Mouse (Mus musculus) heart, postnatal 10 days (tissue): ENCODE data around the gene Dlgap4. TPM values are rescaled to one million over a fixed set of nuclear protein-coding genes. Genes with fewer than 3 reads are reported as not detected.

ENCODE experiments used
- DNase-seq, 2 experiments: peaks; one replicate each; pipeline ENCODE4 v3.0.0; 2021
- intact Hi-C: fragments of 180-260 bp; cut with DNase I; formaldehyde crosslinking; loops from one replicate; pipeline ENCODE4 v1.15.1; 2025
- total RNA-seq, 2 experiments: library from RNA; stranded (reverse); gene quantifications; 2 replicates each; pipeline ENCODE4 v1.2.3; 2021

The Dlgap4 gene
- total RNA-seq, 2 experiments from 2014 or later, result 45.2 to 46.7 TPM

- DNase-seq, result peak; percentile 72 to 81
- intact Hi-C loops, result no loop called here
Measured at GRCm38 (mm10) chr2:156652841-156653240, 39.3 kb downstream of the Dlgap4 start.

GRCm38 (mm10) chr2:156654148-156654547 lies 40.6 kb downstream of the Dlgap4 start:
- intact Hi-C loops, result no loop called here
- no peak for DNase-seq

GRCm38 (mm10) chr2:156655626-156656025 lies 42.1 kb downstream of the Dlgap4 start:
- DNase-seq, result no peak
- intact Hi-C loops, result no loop called here

GRCm38 (mm10) chr2:156657522-156657921 lies 44.0 kb downstream of the Dlgap4 start:
- DNase-seq, result no peak
- intact Hi-C loops, result no loop called here

- no peak for DNase-seq
- intact Hi-C loops, result no loop called here
Measured at GRCm38 (mm10) chr2:156658221-156658620, 44.7 kb downstream of the Dlgap4 start.

GRCm38 (mm10) chr2:156658751-156659150 lies 45.2 kb downstream of the Dlgap4 start:
- intact Hi-C loops, result no loop called here
- no peak for DNase-seq

- DNase-seq, result no peak
- intact Hi-C loops, result no loop called here
Measured at GRCm38 (mm10) chr2:156659981-156660380, 46.5 kb downstream of the Dlgap4 start.

GRCm38 (mm10) chr2:156663162-156663561 lies 49.7 kb downstream of the Dlgap4 start:
- DNase-seq, result no peak
- intact Hi-C loops, result loop anchor here (2.0 kb wide), 1 partner anchor 18 kb away; no protein-coding TSS in a partner anchor

GRCm38 (mm10) chr2:156664407-156664806 lies 50.9 kb downstream of the Dlgap4 start:
- no peak for DNase-seq
- intact Hi-C loops, result no loop called here

GRCm38 (mm10) chr2:156664993-156665518 lies 51.6 kb downstream of the Dlgap4 start:
- DNase-seq, result no peak
- intact Hi-C loops, result no loop called here

- DNase-seq, result no peak
- intact Hi-C loops, result no loop called here
Measured at GRCm38 (mm10) chr2:156665620-156666196, 52.2 kb downstream of the Dlgap4 start.

GRCm38 (mm10) chr2:156666231-156666630 lies 52.7 kb downstream of the Dlgap4 start:
- DNase-seq, result no peak
- intact Hi-C loops, result no loop called here

GRCm38 (mm10) chr2:156667290-156667689 lies 53.8 kb downstream of the Dlgap4 start:
- DNase-seq, result no peak
- intact Hi-C loops, result no loop called here

GRCm38 (mm10) chr2:156668625-156669024 lies 55.1 kb downstream of the Dlgap4 start:
- intact Hi-C loops, result no loop called here
- DNase-seq, result no peak

- intact Hi-C loops, result no loop called here
- no peak for DNase-seq
Measured at GRCm38 (mm10) chr2:156673307-156673706, 59.8 kb downstream of the Dlgap4 start.

GRCm38 (mm10) chr2:156673881-156674669 lies 60.6 kb downstream of the Dlgap4 start:
- intact Hi-C loops, result no loop called here
- no peak for DNase-seq

GRCm38 (mm10) chr2:156676885-156677284 lies 63.4 kb downstream of the Dlgap4 start:
- intact Hi-C loops, result no loop called here
- peak; percentile 31 to 58 for DNase-seq

- no peak for DNase-seq
- intact Hi-C loops, result no loop called here
Measured at GRCm38 (mm10) chr2:156678112-156678511, 64.6 kb downstream of the Dlgap4 start.

GRCm38 (mm10) chr2:156682965-156683364 lies 69.5 kb downstream of the Dlgap4 start:
- intact Hi-C loops, result no loop called here
- DNase-seq, result no peak

GRCm38 (mm10) chr2:156685999-156686398 lies 72.5 kb downstream of the Dlgap4 start:
- DNase-seq, result no peak
- intact Hi-C loops, result no loop called here

GRCm38 (mm10) chr2:156686754-156687153 lies 73.2 kb downstream of the Dlgap4 start:
- intact Hi-C loops, result no loop called here
- no peak for DNase-seq

GRCm38 (mm10) chr2:156688604-156689003 lies 75.1 kb downstream of the Dlgap4 start:
- DNase-seq, result no peak
- intact Hi-C loops, result no loop called here
